Mouse (Mus musculus): ENCODE measurements around the gene Fcrl5. TPM values are rescaled to one million over a fixed set of nuclear protein-coding genes. Genes with fewer than 3 reads are reported as not detected.
"Not testable (repeated sequence)": the region's sequence is repeated elsewhere in the genome, so short reads cannot be mapped to it uniquely, and the experiment has no call there.

Fcrl5 gene
- polyA plus RNA-seq, 1 experiment from 2014 or later, result not detected

DNA sequence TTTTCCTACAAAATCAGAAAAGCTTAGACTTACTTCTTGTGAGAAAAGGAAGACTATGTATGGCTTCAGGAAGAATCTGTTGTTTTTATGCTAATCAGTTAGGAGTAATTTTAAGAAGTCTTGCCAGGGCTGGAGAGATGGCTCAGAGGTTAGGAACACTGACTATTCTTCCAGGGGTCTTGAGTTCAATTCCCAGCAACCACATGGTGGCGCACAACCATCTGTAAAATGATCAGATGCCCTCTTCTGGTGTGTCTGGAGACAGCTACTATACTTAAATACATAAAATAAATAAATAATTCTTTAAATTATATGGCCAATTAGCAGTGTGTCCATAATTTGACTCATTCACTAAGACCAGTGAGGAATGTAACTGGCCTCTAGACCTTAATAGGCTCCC, 14.9 kb upstream of the Fcrl5 start:
- H3K9ac ChIP-seq (ENCODE audit: low read length), result no peak overlapping the region
- H3K9me3 ChIP-seq (replicated peaks; ENCODE audit: control insufficient read depth, low read length), result no peaks in the 10 kb centered on the region
- ATAC-seq (no peak), DNase-seq (ENCODE audit: low spot score) (no peak)
- no peak overlapping the region for H3K27ac ChIP-seq (ENCODE audit: low read depth, low read length)
- H3K36me3 ChIP-seq (ENCODE audit: control insufficient read depth, insufficient read depth, low read length), result no peaks in the 10 kb centered on the region
- no peak overlapping the region for H3K4me2 ChIP-seq (ENCODE audit: low read length)
- no peaks in the 10 kb centered on the region for H3K4me1 ChIP-seq (ENCODE audit: control insufficient read depth, insufficient read depth, low read length)
- no peak overlapping the region for H3K4me3 ChIP-seq (ENCODE audit: low read depth, low read length)
- H3K27me3 ChIP-seq (replicated peaks; ENCODE audit: control insufficient read depth, insufficient read depth, low read length), result no peaks in the 10 kb centered on the region
- WGBS, result 60% methylated on average over 1 of the region's 1 CpGs

DNA sequence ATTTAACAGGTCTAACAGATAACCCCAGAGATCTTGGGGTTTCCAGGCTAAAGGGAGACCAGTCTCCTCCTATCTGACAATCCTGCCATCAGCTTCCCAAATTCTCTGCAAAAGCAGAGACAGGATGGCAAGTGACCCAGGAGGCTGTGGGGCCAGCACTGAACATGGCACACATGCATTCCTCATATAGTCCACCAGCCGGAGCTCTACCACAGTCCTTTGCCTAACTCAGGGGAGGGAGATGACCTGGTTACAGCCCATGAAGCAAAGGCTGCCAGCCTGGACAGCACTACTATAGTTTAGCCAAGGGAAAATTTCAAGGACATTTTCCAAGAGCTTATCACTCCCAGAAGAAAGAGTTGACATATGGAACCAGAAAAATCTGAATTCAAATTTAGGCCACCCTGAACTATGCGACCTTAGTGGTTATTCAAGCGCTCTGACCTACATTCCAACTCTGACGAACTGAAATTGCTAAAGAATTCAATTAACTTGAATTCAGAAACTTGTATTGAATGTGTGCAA, 13.1 kb upstream of the Fcrl5 start:
- H3K27ac ChIP-seq (ENCODE audit: low read depth, low read length), result no peak overlapping the region
- no peaks in the 10 kb centered on the region for H3K4me1 ChIP-seq (ENCODE audit: control insufficient read depth, insufficient read depth, low read length)
- no peak overlapping the region for H3K9ac ChIP-seq (ENCODE audit: low read length)
- no peak overlapping the region for H3K4me2 ChIP-seq (ENCODE audit: low read length)
- WGBS, result 76% methylated on average over 4 of the region's 4 CpGs
- no peak overlapping the region for H3K4me3 ChIP-seq (ENCODE audit: low read depth, low read length)
- H3K9me3 ChIP-seq (replicated peaks; ENCODE audit: control insufficient read depth, low read length), result no peaks in the 10 kb centered on the region
- DNase-seq (ENCODE audit: low spot score), result no peak
- H3K27me3 ChIP-seq (replicated peaks; ENCODE audit: control insufficient read depth, insufficient read depth, low read length), result no peaks in the 10 kb centered on the region
- H3K36me3 ChIP-seq (ENCODE audit: control insufficient read depth, insufficient read depth, low read length), result no peaks in the 10 kb centered on the region
- no peak for ATAC-seq

DNA sequence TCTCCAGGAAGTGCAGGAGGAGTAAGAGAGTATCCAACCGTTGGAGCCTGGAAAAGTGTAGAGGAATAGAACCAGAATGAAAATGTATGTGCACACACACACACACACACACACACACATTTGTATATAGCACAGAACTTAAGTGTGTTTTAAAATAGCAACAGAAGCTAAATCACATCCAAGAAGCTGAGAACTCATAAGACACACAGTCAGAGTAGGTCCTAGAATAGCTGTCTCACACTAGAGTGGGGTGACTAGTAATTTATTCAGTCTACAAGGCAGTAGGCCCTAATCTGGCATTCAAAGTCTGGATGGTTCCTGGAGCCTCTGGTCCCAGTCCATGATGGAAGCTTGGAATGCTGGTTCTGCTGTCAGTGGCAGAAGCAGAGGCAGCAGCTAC, 5.0 kb downstream of the Fcrl5 start:
- Histone ChIP-seq H3K4me1 (ENCODE audit: control insufficient read depth, insufficient read depth, low read length) (no peaks in the 10 kb centered on the region), H3K27ac (ENCODE audit: low read depth, low read length) (no peak overlapping the region), H3K9ac (ENCODE audit: low read length) (no peak overlapping the region), H3K9me3 (replicated peaks; ENCODE audit: control insufficient read depth, low read length) (0 out of 2 replicates have a peak, but pooled peaks cover 3% of the 10 kb centered on the region), H3K36me3 (ENCODE audit: control insufficient read depth, insufficient read depth, low read length) (no peaks in the 10 kb centered on the region), H3K27me3 (replicated peaks; ENCODE audit: control insufficient read depth, insufficient read depth, low read length) (no peaks in the 10 kb centered on the region), H3K4me2 (ENCODE audit: low read length) (no peak overlapping the region), H3K4me3 (ENCODE audit: low read depth, low read length) (no peak overlapping the region)
- ATAC-seq (no peak), DNase-seq (ENCODE audit: low spot score) (no peak)
- 82% methylated on average over 1 of the region's 1 CpGs for WGBS

DNA sequence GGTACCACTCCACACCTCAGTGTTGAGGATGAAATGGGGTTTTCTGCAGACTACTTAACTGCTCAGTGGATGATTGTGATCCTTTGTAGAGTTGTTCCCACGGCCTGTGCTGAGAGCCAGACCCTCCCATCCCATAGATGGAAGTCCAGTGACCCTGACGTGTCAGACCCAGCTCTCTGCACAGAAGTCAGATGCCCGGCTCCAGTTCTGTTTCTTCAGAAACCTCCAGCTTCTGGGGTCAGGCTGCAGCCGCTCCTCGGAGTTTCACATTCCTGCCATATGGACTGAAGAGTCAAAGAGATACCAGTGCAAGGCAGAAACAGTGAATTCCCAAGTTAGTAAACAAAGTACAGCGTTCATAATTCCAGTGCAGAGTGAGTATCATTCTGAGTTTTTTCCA, 8.4 kb downstream of the Fcrl5 start:
- no peak overlapping the region for H3K4me2 ChIP-seq (ENCODE audit: low read length)
- no peaks in the 10 kb centered on the region for H3K27me3 ChIP-seq (replicated peaks; ENCODE audit: control insufficient read depth, insufficient read depth, low read length)
- ATAC-seq (no peak), DNase-seq (ENCODE audit: low spot score) (no peak)
- no peaks in the 10 kb centered on the region for H3K4me1 ChIP-seq (ENCODE audit: control insufficient read depth, insufficient read depth, low read length)
- no peaks in the 10 kb centered on the region for H3K9me3 ChIP-seq (replicated peaks; ENCODE audit: control insufficient read depth, low read length)
- no peak overlapping the region for H3K4me3 ChIP-seq (ENCODE audit: low read depth, low read length)
- H3K36me3 ChIP-seq (ENCODE audit: control insufficient read depth, insufficient read depth, low read length), result no peaks in the 10 kb centered on the region
- 81% methylated on average over 6 of the region's 6 CpGs for WGBS
- no peak overlapping the region for H3K9ac ChIP-seq (ENCODE audit: low read length)
- no peak overlapping the region for H3K27ac ChIP-seq (ENCODE audit: low read depth, low read length)

DNA sequence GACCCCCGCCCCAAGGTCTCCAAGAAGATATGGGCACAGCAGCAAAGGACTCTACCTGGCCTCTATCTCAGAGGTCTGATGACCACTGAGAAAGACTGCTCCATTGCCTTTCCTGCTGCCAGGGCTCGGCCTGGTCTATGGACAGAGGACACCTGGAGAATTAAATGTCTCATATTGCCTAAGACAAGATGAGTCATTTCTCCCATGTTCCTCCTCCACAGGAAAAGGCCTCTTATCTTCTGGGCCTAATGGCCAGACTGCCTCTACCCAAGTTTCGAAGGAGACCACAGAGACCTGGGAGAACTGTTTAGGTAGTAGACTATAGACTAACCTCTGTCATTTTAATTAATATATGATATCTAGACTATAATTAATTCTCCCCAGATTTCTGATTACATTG, 29.9 kb downstream of the Fcrl5 start:
- Histone ChIP-seq H3K27me3 (replicated peaks; ENCODE audit: control insufficient read depth, insufficient read depth, low read length) (no peaks in the 10 kb centered on the region), H3K36me3 (ENCODE audit: control insufficient read depth, insufficient read depth, low read length) (no peaks in the 10 kb centered on the region), H3K4me2 (ENCODE audit: low read length) (no peak overlapping the region), H3K4me3 (ENCODE audit: low read depth, low read length) (no peak overlapping the region), H3K9ac (ENCODE audit: low read length) (no peak overlapping the region), H3K27ac (ENCODE audit: low read depth, low read length) (no peak overlapping the region), H3K9me3 (replicated peaks; ENCODE audit: control insufficient read depth, low read length) (no peaks in the 10 kb centered on the region), H3K4me1 (ENCODE audit: control insufficient read depth, insufficient read depth, low read length) (no peaks in the 10 kb centered on the region)
- no peak for DNase-seq (ENCODE audit: low spot score)
- ATAC-seq, result no peak
- WGBS, result 90% methylated on average over 3 of the region's 3 CpGs

DNA sequence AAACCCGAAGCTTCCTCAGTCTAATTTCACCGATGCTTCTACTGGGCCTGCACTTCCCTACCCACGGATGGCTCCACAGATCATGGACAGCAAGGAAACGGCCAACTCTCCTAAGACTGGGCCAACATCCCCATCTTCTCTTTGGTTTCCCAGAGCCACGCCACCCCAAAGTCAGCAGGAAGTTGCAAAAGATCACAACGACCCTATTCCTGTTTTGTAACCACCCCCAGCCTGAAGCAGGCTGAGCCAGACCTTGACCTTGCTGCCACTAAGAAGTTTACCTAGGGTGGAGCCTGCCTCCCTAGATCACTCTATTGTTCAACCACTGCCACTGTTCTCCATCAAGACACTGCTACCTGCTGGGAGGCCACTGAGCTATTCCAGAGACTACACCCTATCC, 31.4 kb downstream of the Fcrl5 start:
- no peak for ATAC-seq
- Histone ChIP-seq H3K4me1 (ENCODE audit: control insufficient read depth, insufficient read depth, low read length) (no peaks in the 10 kb centered on the region), H3K27ac (ENCODE audit: low read depth, low read length) (no peak overlapping the region), H3K9me3 (replicated peaks; ENCODE audit: control insufficient read depth, low read length) (no peaks in the 10 kb centered on the region), H3K9ac (ENCODE audit: low read length) (no peak overlapping the region), H3K4me2 (ENCODE audit: low read length) (no peak overlapping the region), H3K27me3 (replicated peaks; ENCODE audit: control insufficient read depth, insufficient read depth, low read length) (no peaks in the 10 kb centered on the region), H3K4me3 (ENCODE audit: low read depth, low read length) (no peak overlapping the region), H3K36me3 (ENCODE audit: control insufficient read depth, insufficient read depth, low read length) (no peaks in the 10 kb centered on the region)
- WGBS, result 79% methylated on average over 6 of the region's 6 CpGs
- no peak for DNase-seq (ENCODE audit: low spot score)

DNA sequence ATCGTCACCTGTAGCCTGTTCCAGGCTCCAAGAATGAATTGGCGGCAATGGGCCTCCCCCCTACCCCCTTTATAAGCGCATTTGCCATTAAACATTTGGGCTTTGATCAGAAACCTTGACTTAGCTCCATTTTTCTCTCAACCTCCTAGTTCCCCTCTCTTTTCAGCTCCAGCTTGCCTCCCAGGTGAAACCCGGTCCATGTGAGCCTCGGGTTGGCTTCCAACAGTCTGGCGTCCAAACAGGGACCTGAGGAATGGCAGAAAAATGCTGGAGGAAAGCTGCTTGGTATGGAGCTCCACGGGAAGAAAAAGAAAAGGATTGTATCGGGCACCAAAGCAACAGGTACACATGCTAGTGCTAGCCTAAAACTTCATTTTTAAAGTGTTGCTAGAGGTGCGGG, 31.8 kb downstream of the Fcrl5 start:
- DNase-seq (ENCODE audit: low spot score) (no peak), ATAC-seq (no peak)
- Histone ChIP-seq H3K27me3 (replicated peaks; ENCODE audit: control insufficient read depth, insufficient read depth, low read length) (no peaks in the 10 kb centered on the region), H3K4me1 (ENCODE audit: control insufficient read depth, insufficient read depth, low read length) (no peaks in the 10 kb centered on the region), H3K4me3 (ENCODE audit: low read depth, low read length) (no peak overlapping the region), H3K27ac (ENCODE audit: low read depth, low read length) (no peak overlapping the region), H3K4me2 (ENCODE audit: low read length) (no peak overlapping the region), H3K9ac (ENCODE audit: low read length) (no peak overlapping the region), H3K36me3 (ENCODE audit: control insufficient read depth, insufficient read depth, low read length) (no peaks in the 10 kb centered on the region), H3K9me3 (replicated peaks; ENCODE audit: control insufficient read depth, low read length) (no peaks in the 10 kb centered on the region)
- WGBS, result 86% methylated on average over 9 of the region's 9 CpGs

DNA sequence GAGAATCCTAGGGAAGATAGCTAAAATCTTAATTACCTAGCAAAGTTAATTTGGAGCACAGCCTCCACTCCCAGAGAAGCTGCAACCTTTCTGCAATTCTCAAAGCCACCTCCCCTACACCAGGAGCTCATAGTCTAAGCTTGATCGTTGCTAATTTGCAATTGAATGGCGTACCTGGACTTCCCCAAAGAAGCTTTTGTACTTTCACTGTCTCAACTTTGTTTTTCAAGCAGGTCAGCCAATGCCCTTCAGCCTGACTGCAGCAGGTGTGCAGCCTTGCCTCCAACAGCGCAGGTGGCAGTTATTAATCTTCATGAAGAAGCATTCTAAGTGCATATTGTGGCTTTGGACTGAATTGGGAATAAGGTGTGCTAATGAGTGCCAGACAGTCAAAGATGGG, 42.4 kb downstream of the Fcrl5 start:
- 82% methylated on average over 3 of the region's 3 CpGs for WGBS
- not testable (repeated sequence) for H3K9ac ChIP-seq (ENCODE audit: low read length); H3K27me3 ChIP-seq (replicated peaks; ENCODE audit: control insufficient read depth, insufficient read depth, low read length); H3K36me3 ChIP-seq (ENCODE audit: control insufficient read depth, insufficient read depth, low read length); DNase-seq (ENCODE audit: low spot score); H3K4me2 ChIP-seq (ENCODE audit: low read length); H3K4me1 ChIP-seq (ENCODE audit: control insufficient read depth, insufficient read depth, low read length); H3K9me3 ChIP-seq (replicated peaks; ENCODE audit: control insufficient read depth, low read length); H3K4me3 ChIP-seq (ENCODE audit: low read depth, low read length); ATAC-seq; H3K27ac ChIP-seq (ENCODE audit: low read depth, low read length)

DNA sequence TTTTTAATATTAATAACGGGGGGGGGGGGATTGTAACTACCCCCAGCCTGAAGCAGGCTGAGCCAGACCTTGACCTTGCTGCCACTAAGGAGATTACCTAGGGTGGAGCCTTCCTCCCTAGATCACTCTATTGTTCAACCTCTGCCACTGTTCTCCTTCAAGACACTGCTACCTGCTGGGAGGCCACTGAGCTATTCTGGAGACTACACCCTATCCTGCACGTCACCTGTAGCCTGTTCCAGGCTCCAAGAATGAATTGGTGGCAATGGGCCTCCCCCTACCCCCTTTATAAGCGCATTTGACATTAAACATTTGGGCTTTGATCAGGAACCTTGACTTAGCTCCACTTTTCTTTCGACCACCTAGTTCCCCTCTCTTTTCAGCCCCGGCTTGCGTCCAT, 43.0 kb downstream of the Fcrl5 start:
- not testable (repeated sequence) for H3K4me3 ChIP-seq (ENCODE audit: low read depth, low read length); H3K4me1 ChIP-seq (ENCODE audit: control insufficient read depth, insufficient read depth, low read length); H3K27ac ChIP-seq (ENCODE audit: low read depth, low read length); H3K9me3 ChIP-seq (replicated peaks; ENCODE audit: control insufficient read depth, low read length); H3K36me3 ChIP-seq (ENCODE audit: control insufficient read depth, insufficient read depth, low read length); DNase-seq (ENCODE audit: low spot score); H3K27me3 ChIP-seq (replicated peaks; ENCODE audit: control insufficient read depth, insufficient read depth, low read length); H3K4me2 ChIP-seq (ENCODE audit: low read length); H3K9ac ChIP-seq (ENCODE audit: low read length); ATAC-seq
- 84% methylated on average over 6 of the region's 6 CpGs for WGBS
